Mouse (Mus musculus): ENCODE measurements around the gene Rpl7l1. TPM values are rescaled to one million over a fixed set of nuclear protein-coding genes. Genes with fewer than 3 reads are reported as not detected.

Gene Rpl7l1
- 64.8 and 75.2 TPM in 2 replicates for polyA plus RNA-seq (2015; fragmentation: Nextera tagmentation; extraction: Ambion mirVana)

GRCm38 (mm10) chr17:46782341-46783221, at the start of gene Rpl7l1:
Rpl7l1 (minus strand) TSS chr17:46782672.

GRCm38 (mm10) chr17:46772404-46773277, 9.8 kb downstream of the Rpl7l1 start, which contains the start of gene 2310039H08Rik:
2310039H08Rik (plus strand) TSS chr17:46772635.

GRCm38 (mm10) chr17:46763544-46763943, 18.9 kb downstream of the Rpl7l1 start, which contains the start of gene Ptcra:
Ptcra (minus strand) TSS chr17:46763712.

GRCm38 (mm10) chr17:46751794-46752556, 30.5 kb downstream of the Rpl7l1 start, which contains the start of gene Cnpy3:
Cnpy3 (minus strand) TSS chr17:46752214.

GRCm38 (mm10) chr17:46728904-46729318, 53.6 kb downstream of the Rpl7l1 start, which contains the start of gene Gnmt:
Gnmt (minus strand) TSS chr17:46729168.

Other genes with a start within 250 kb of the Rpl7l1 start
- 3.8 and 4.6 TPM in 2 replicates for gene Cul9, start 236.3 kb downstream of the Rpl7l1 start, polyA plus RNA-seq (2015; fragmentation: Nextera tagmentation; extraction: Ambion mirVana)
- gene Srf, start 226.5 kb downstream of the Rpl7l1 start, polyA plus RNA-seq (2015; fragmentation: Nextera tagmentation; extraction: Ambion mirVana), result 11.5 and 11.8 TPM in 2 replicates
- gene Ptk7, start 153.2 kb downstream of the Rpl7l1 start, polyA plus RNA-seq (2015; fragmentation: Nextera tagmentation; extraction: Ambion mirVana), result 27.0 and 29.7 TPM in 2 replicates
- gene Klc4, start 136.7 kb downstream of the Rpl7l1 start, polyA plus RNA-seq (2015; fragmentation: Nextera tagmentation; extraction: Ambion mirVana), result 21.3 and 22.1 TPM in 2 replicates
- 162 and 164 TPM in 2 replicates for gene Mrpl2, start 136.4 kb downstream of the Rpl7l1 start, polyA plus RNA-seq (2015; fragmentation: Nextera tagmentation; extraction: Ambion mirVana)
- gene Cul7, start 132.3 kb downstream of the Rpl7l1 start, polyA plus RNA-seq (2015; fragmentation: Nextera tagmentation; extraction: Ambion mirVana), result 29.7 and 30.6 TPM in 2 replicates
- gene Rrp36, start 108.3 kb downstream of the Rpl7l1 start, polyA plus RNA-seq (2015; fragmentation: Nextera tagmentation; extraction: Ambion mirVana), result 31.2 and 38.9 TPM in 2 replicates
- gene Mea1, start 103.9 kb downstream of the Rpl7l1 start, polyA plus RNA-seq (2015; fragmentation: Nextera tagmentation; extraction: Ambion mirVana), result 77.9 and 84.1 TPM in 2 replicates
- 276 and 315 TPM in 2 replicates for gene Klhdc3, start 101.8 kb downstream of the Rpl7l1 start, polyA plus RNA-seq (2015; fragmentation: Nextera tagmentation; extraction: Ambion mirVana)
- 40.9 and 43.3 TPM in 2 replicates for gene Ppp2r5d, start 77.6 kb downstream of the Rpl7l1 start, polyA plus RNA-seq (2015; fragmentation: Nextera tagmentation; extraction: Ambion mirVana)
- gene Pex6, start 71.2 kb downstream of the Rpl7l1 start, polyA plus RNA-seq (2015; fragmentation: Nextera tagmentation; extraction: Ambion mirVana), result 12.0 and 16.9 TPM in 2 replicates
- gene Gnmt, start 53.5 kb downstream of the Rpl7l1 start, polyA plus RNA-seq (2015; fragmentation: Nextera tagmentation; extraction: Ambion mirVana), result 2.6 and 3.7 TPM in 2 replicates
- gene Cnpy3, start 30.5 kb downstream of the Rpl7l1 start, polyA plus RNA-seq (2015; fragmentation: Nextera tagmentation; extraction: Ambion mirVana), result 22.4 and 30.1 TPM in 2 replicates
- gene Ptcra, start 19.0 kb downstream of the Rpl7l1 start, polyA plus RNA-seq (2015; fragmentation: Nextera tagmentation; extraction: Ambion mirVana), result 0.18 and 0.23 TPM in 2 replicates
- 74.0 and 78.1 TPM in 2 replicates for gene 2310039H08Rik, start 10.0 kb downstream of the Rpl7l1 start, polyA plus RNA-seq (2015; fragmentation: Nextera tagmentation; extraction: Ambion mirVana)
- 2.6 and 2.7 TPM in 2 replicates for gene Bicral, start 75.8 kb upstream of the Rpl7l1 start, polyA plus RNA-seq (2015; fragmentation: Nextera tagmentation; extraction: Ambion mirVana)
- 45.2 and 55.0 TPM in 2 replicates for gene Tbcc, start 108.0 kb upstream of the Rpl7l1 start, polyA plus RNA-seq (2015; fragmentation: Nextera tagmentation; extraction: Ambion mirVana)
- not detected in 2 replicates for gene Prph2, start 127.8 kb upstream of the Rpl7l1 start, polyA plus RNA-seq (2015; fragmentation: Nextera tagmentation; extraction: Ambion mirVana)
- 9.3 and 9.8 TPM in 2 replicates for gene Ubr2, start 227.9 kb upstream of the Rpl7l1 start, polyA plus RNA-seq (2015; fragmentation: Nextera tagmentation; extraction: Ambion mirVana)

All from skeletal muscle tissue, postnatal 0 days (tissue).